Mouse (Mus musculus) heart, embryonic 15.5 days (tissue): Measurements from ENCODE around the gene Cbarp. TPM values are rescaled to one million over a fixed set of nuclear protein-coding genes. Genes with fewer than 3 reads are reported as not detected.

Experiments
- ATAC-seq: fragments of 200-750 bp; cut with Nextera tagmentation; replicated peaks from 2 replicates; pipeline ENCODE4 v1.8.0; 2017; ENCODE audit warnings: low read depth, moderate TSS enrichment; ENCODE audit not compliant: insufficient number of reproducible peaks, insufficient read depth, low FRiP score
- H3K27ac ChIP-seq: fragments of 300-500 bp; sonication (generic); 2 replicates; pipeline ENCODE4 v1.5.1; 2015; ENCODE audit warnings: mild to moderate bottlenecking, inconsistent platforms
- H3K27me3 ChIP-seq: fragments of 300-500 bp; sonication (generic); 2 replicates; pipeline ENCODE4 v1.6.1; 2015; ENCODE audit warnings: inconsistent platforms
- H3K36me3 ChIP-seq: fragments of 300-500 bp; sonication (generic); 2 replicates; pipeline ENCODE4 v1.6.1; 2015; ENCODE audit warnings: mild to moderate bottlenecking, inconsistent platforms
- H3K4me1 ChIP-seq: fragments of 300-500 bp; sonication (generic); replicated peaks from 2 replicates; pipeline ENCODE4 v1.6.1; 2015; ENCODE audit warnings: inconsistent platforms
- H3K4me2 ChIP-seq: fragments of 300-500 bp; sonication (generic); 2 replicates; pipeline ENCODE4 v1.6.1; 2015; ENCODE audit warnings: inconsistent platforms, mild to moderate bottlenecking, moderate library complexity
- H3K4me3 ChIP-seq: fragments of 300-500 bp; sonication (generic); 2 replicates; pipeline ENCODE4 v1.5.1; 2015; ENCODE audit warnings: mild to moderate bottlenecking, inconsistent platforms
- H3K9ac ChIP-seq: fragments of 300-500 bp; sonication (generic); 2 replicates; pipeline ENCODE4 v1.6.1; 2015; ENCODE audit warnings: mild to moderate bottlenecking, inconsistent platforms
- H3K9me3 ChIP-seq: fragments of 300-500 bp; sonication (generic); replicated peaks from 2 replicates; pipeline ENCODE4 v1.6.1; 2016; ENCODE audit warnings: inconsistent platforms
- WGBS: fragments of 180-500 bp; shearing (Covaris S2); methylation state at CpG from one replicate; pipeline ENCODE4 v1.1.7; 2015; ENCODE audit warnings: mixed read lengths; 5-methylcytosine and 5-hydroxymethylcytosine counted together
- polyA plus RNA-seq: library from polyadenylated mRNA; unstranded; fragments of >200 nt; fragmentation: Nextera tagmentation; extraction: Ambion mirVana; gene quantifications from 2 replicates; pipeline ENCODE4 v1.2.1, GENCODE M21; 2015

Gene Cbarp
- polyA plus RNA-seq, 1 experiment from 2014 or later, result 1.7 TPM

GRCm38 (mm10) chr10:80139975-80140665, 515 bp downstream of the Cbarp start:
- Histone ChIP-seq H3K36me3 (peaks cover 19% of the 10 kb centered on the region), H3K4me3 (peak overlapping the region; percentile 66; the same call in 1 of the 2 replicates), H3K4me2 (peak overlapping the region; percentile 99; the same call in 1 of the 2 replicates), H3K9ac (no peak overlapping the region), H3K27ac (peak overlapping the region; percentile 87; the same call in 1 of the 2 replicates), H3K27me3 (peaks cover 22% of the 10 kb centered on the region), H3K4me1 (peaks cover 75% of the 10 kb centered on the region), H3K9me3 (no peaks in the 10 kb centered on the region)
- ATAC-seq, result no peak
- 75% methylated on average over 11 of the region's 11 CpGs for WGBS

GRCm38 (mm10) chr10:80139439-80139775, 1.2 kb downstream of the Cbarp start:
- H3K27me3 ChIP-seq, result peaks cover 22% of the 10 kb centered on the region
- peaks cover 12% of the 10 kb centered on the region for H3K36me3 ChIP-seq
- H3K9ac ChIP-seq, result peak overlapping the region; percentile 67
- H3K4me1 ChIP-seq, result peaks cover 68% of the 10 kb centered on the region
- H3K9me3 ChIP-seq, result no peaks in the 10 kb centered on the region
- peak overlapping the region; percentile 66 for H3K4me3 ChIP-seq
- WGBS, result 0% methylated on average over 9 of the region's 10 CpGs
- no peak for ATAC-seq
- peak overlapping the region; percentile 99 for H3K4me2 ChIP-seq
- no peak overlapping the region for H3K27ac ChIP-seq

GRCm38 (mm10) chr10:80138553-80139438, 1.8 kb downstream of the Cbarp start, which contains the start of gene Atp5d:
Gene Atp5d, plus strand, starts transcription at chr10:80138632.
- peaks cover 68% of the 10 kb centered on the region for H3K4me1 ChIP-seq
- H3K4me2 ChIP-seq, result peak within 1 kb of the TSS; percentile 99
- WGBS, result under 1% methylated on average over 71 of the region's 94 CpGs
- peak within 1 kb of the TSS; percentile 25; the same call in 1 of the 2 replicates for H3K27ac ChIP-seq
- H3K4me3 ChIP-seq, result peak within 1 kb of the TSS; percentile 66
- no peaks in the 10 kb centered on the region for H3K9me3 ChIP-seq
- peak within 1 kb of the TSS; percentile 67 for H3K9ac ChIP-seq
- H3K27me3 ChIP-seq, result peaks cover 22% of the 10 kb centered on the region
- peak; percentile 4; the same call in 1 of the 2 replicates for ATAC-seq
- H3K36me3 ChIP-seq, result peaks cover 6% of the 10 kb centered on the region; the same call in 1 of the 2 replicates

- Histone ChIP-seq H3K4me2 (peak overlapping the region; percentile 99), H3K9me3 (no peaks in the 10 kb centered on the region), H3K4me1 (peaks cover 68% of the 10 kb centered on the region), H3K36me3 (no peaks in the 10 kb centered on the region), H3K27me3 (peaks cover 22% of the 10 kb centered on the region), H3K27ac (no peak overlapping the region), H3K9ac (peak overlapping the region; percentile 67), H3K4me3 (peak overlapping the region; percentile 66)
- no peak for ATAC-seq
- 8% methylated on average over 33 of the region's 33 CpGs for WGBS
These were observed 2.7 kb downstream of the Cbarp start for GRCm38 (mm10) chr10:80137626-80138552.

- 7% methylated on average over 29 of the region's 29 CpGs for WGBS
- H3K36me3 ChIP-seq, result no peaks in the 10 kb centered on the region
- H3K4me2 ChIP-seq, result peak overlapping the region; percentile 99
- peak overlapping the region; percentile 66 for H3K4me3 ChIP-seq
- peaks cover 22% of the 10 kb centered on the region for H3K27me3 ChIP-seq
- H3K4me1 ChIP-seq, result peaks cover 69% of the 10 kb centered on the region
- H3K9me3 ChIP-seq, result no peaks in the 10 kb centered on the region
- no peak overlapping the region for H3K27ac ChIP-seq
- ATAC-seq, result no peak
- H3K9ac ChIP-seq, result peak overlapping the region; percentile 43
These were observed 3.5 kb downstream of the Cbarp start for GRCm38 (mm10) chr10:80136952-80137625.

- H3K4me1 ChIP-seq, result peaks cover 68% of the 10 kb centered on the region
- 0 out of 2 replicates have a peak overlapping the region, but pooled peaks have one; percentile 15 for H3K9ac ChIP-seq
- H3K27me3 ChIP-seq, result peaks cover 22% of the 10 kb centered on the region
- peak overlapping the region; percentile 99 for H3K4me2 ChIP-seq
- no peak overlapping the region for H3K27ac ChIP-seq
- H3K36me3 ChIP-seq, result peaks cover 3% of the 10 kb centered on the region; the same call in 1 of the 2 replicates
- WGBS, result 15% methylated on average over 46 of the region's 49 CpGs
- no peaks in the 10 kb centered on the region for H3K9me3 ChIP-seq
- peak overlapping the region; percentile 66 for H3K4me3 ChIP-seq
- ATAC-seq, result no peak
These were observed 4.3 kb downstream of the Cbarp start for GRCm38 (mm10) chr10:80136179-80136951.

- Histone ChIP-seq H3K36me3 (peaks cover 10% of the 10 kb centered on the region), H3K9me3 (no peaks in the 10 kb centered on the region), H3K27ac (no peak overlapping the region), H3K4me3 (no peak overlapping the region), H3K9ac (no peak overlapping the region), H3K4me2 (no peak overlapping the region), H3K27me3 (peaks cover 22% of the 10 kb centered on the region), H3K4me1 (peaks cover 69% of the 10 kb centered on the region)
- ATAC-seq, result no peak
- 100% methylated on average over 1 of the region's 1 CpGs for WGBS
These were observed 5.0 kb downstream of the Cbarp start for GRCm38 (mm10) chr10:80135641-80136040.

GRCm38 (mm10) chr10:80135161-80135560, 5.5 kb downstream of the Cbarp start:
- H3K36me3 ChIP-seq, result peaks cover 15% of the 10 kb centered on the region
- ATAC-seq, result no peak
- H3K27ac ChIP-seq, result no peak overlapping the region
- H3K9ac ChIP-seq, result no peak overlapping the region
- peaks cover 69% of the 10 kb centered on the region for H3K4me1 ChIP-seq
- WGBS, result 85% methylated on average over 10 of the region's 10 CpGs
- no peak overlapping the region for H3K4me3 ChIP-seq
- no peaks in the 10 kb centered on the region for H3K9me3 ChIP-seq
- no peak overlapping the region for H3K4me2 ChIP-seq
- peaks cover 22% of the 10 kb centered on the region for H3K27me3 ChIP-seq

- no peak overlapping the region for H3K27ac ChIP-seq
- no peak overlapping the region for H3K4me2 ChIP-seq
- peaks cover 22% of the 10 kb centered on the region for H3K27me3 ChIP-seq
- no peaks in the 10 kb centered on the region for H3K9me3 ChIP-seq
- H3K36me3 ChIP-seq, result peaks cover 23% of the 10 kb centered on the region
- H3K4me1 ChIP-seq, result peaks cover 65% of the 10 kb centered on the region
- no peak overlapping the region for H3K4me3 ChIP-seq
- 77% methylated on average over 9 of the region's 9 CpGs for WGBS
- ATAC-seq, result no peak
- no peak overlapping the region for H3K9ac ChIP-seq
These were observed 6.2 kb downstream of the Cbarp start for GRCm38 (mm10) chr10:80134421-80134820.
